Mouse (Mus musculus): ENCODE data around the gene Rnf31. TPM values are rescaled to one million over a fixed set of nuclear protein-coding genes. Genes with fewer than 3 reads are reported as not detected.

Rnf31 gene
- polyA plus RNA-seq, 1 experiment = 32.1 TPM

DNA sequence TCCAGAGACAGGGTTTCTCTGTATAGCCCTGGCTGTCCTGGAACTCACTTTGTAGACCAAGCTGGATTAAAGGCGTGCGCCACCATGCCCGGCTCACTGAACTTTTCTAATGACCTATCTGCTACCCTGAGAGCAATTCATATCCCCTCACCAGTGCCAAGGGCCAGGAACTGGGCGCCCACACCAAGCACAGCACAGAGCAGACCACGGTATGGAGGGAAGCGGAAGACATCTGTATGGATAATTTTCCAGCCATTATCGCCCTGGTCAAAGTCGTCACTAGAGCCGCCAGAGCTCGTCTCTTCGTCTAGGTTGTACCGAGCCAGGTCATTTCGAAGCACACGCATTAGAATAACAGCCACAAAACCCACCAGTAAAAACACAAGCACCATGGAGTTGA lies 49.3 kb downstream of the Rnf31 start:
- 96% methylated on average over 14 of the region's 14 CpGs for WGBS
- no peak for DNase-seq (ENCODE audit: low read depth, low spot score)

DNA sequence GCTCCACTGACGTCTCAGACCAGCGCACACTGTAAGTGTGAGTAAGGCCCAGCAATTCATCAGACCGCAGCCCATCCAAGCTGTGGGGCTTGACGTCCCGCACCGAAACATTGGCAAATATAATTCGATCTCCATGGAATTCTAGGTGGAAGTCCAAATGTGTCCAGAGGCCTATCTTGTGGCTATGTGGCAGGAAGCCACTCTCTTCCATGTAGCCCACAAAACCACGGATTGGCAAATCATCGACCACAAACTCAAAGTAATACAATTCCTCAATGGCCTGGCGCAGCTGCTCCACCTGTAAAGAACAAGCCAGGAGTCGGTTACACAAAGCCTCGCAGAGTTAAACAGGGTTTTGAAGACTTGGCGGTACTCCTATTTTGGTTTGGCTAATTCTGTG lies 49.8 kb downstream of the Rnf31 start:
- no peak for DNase-seq (ENCODE audit: low read depth, low spot score)
- 92% methylated on average over 13 of the region's 13 CpGs for WGBS

DNA sequence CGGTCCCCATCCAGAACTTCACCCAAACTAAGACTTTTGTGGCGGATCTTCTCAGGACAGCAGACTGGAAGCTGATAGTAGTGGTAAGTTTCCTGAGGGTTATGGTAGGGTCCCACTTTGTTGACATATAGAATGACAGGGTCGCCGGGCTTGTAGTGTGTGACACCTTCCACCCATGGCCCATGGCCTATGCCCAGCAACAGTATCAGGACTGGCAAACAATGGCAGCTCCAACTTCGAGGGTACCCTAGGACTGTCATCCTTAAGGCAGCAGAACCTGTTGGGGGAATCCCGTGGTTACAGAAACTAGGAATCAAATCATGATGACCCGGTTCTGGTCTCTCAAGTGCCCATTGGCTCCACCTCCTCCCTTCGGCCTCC lies 51.2 kb downstream of the Rnf31 start:
- 13% methylated on average over 8 of the region's 8 CpGs for WGBS

DNA sequence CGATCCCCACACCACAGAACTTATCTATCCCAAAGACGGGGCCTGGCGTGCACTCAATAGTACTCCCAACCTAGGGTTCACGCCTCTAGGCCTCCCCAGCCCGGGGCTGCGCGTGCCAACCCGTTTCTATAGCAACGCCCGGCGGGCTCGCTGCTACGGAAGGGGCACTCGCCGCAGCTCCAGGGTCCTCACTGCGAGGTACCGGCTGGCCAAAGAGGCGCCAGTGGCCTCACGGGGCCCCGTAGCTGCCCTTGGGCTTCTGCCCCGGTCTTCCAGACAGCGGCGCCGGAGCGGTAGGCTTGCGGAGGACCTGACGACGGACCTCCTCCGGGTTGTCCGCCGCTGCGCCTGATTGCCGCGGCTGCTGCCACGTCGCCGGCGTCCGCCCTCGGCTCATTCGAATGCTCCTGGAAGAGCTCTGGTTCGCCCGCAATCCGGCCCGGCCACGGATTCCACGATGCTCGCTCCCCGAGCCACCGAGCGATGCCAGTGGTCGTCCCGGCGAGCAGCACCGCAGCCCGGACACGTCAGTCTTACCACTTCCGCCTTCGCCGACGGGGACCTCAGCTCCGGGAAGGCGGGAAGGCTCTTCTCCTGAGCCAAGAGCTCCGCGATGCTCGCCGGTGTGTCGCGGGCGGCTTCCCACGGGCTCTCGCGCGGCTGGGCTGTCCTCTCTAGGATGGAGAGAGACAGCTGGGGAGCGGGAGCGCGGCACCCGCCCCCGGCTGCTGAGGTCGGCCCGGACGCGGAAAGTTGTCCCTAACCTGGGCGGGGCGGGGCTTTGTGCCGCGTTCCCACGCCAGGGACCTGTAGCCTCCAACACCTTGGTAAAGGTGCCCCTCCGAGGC lies 51.8 kb downstream of the Rnf31 start, which contains the start of gene Tm9sf1:
Tm9sf1 (minus strand) TSS at position 747 of the 848 bp plus-strand sequence.
- WGBS = under 1% methylated on average over 89 of the region's 89 CpGs
- DNase-seq (ENCODE audit: low read depth, low spot score) = no peak

More for the DNA sequence above, 51.2 kb downstream of the Rnf31 start:
- no peak for DNase-seq (ENCODE audit: low read depth, low spot score)

DNA sequence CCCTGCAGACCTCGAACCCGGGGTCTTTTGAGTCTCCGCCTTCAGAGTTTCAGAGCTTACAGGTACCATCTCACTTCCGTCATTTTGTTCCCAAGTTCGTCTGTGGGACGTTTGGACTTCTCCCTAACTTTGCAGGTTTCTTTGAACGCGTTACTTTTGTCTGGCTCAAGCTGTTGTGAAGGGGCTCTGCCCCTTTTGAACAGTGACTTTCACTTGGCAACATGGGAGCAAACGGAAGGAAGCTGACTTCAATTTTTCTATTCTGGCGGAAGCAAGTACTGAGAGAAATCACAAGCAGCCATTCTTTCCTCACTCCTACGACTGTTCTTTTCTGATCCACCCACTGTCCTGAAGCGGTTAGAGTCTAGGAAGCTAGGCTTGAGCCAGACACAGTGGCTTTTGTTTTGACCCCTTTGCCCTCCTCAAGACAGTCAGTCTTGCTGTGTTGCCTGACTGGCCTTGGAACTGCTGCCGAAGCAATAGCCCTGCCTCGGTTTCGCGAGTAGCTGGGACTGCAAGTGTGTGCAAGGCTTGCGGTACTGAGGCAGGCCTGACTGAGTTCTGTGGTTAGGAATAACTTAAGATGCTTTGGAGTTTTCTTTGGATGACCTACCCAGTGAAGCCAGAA lies 52.9 kb downstream of the Rnf31 start:
- DNase-seq (ENCODE audit: low read depth, low spot score) = no peak
- 4% methylated on average over 17 of the region's 17 CpGs for WGBS

DNA sequence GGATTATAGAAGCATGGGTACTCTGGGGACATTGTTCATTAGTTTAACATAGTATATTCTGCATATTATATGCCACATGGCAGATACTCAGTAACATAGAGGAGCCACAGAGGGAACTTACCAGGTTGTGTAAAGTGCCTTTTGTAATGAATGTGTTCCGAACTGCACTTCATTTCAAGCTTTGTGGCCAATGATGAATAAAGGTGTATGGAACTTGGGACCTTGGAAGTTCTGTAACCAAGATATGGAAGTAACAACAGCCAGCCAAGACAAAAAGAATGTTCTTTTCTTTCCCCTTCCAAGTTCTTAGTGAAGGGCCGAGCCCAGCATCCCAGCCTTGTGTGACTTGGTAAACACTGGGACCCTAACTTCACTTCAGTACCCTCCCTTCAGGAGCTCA lies 58.4 kb downstream of the Rnf31 start, which contains the start of gene Tssk4:
Tssk4 (plus strand) TSS at position 301 of the 400 bp plus-strand sequence.
- no peak for DNase-seq (ENCODE audit: low read depth, low spot score)
- 94% methylated on average over 2 of the region's 2 CpGs for WGBS

DNA sequence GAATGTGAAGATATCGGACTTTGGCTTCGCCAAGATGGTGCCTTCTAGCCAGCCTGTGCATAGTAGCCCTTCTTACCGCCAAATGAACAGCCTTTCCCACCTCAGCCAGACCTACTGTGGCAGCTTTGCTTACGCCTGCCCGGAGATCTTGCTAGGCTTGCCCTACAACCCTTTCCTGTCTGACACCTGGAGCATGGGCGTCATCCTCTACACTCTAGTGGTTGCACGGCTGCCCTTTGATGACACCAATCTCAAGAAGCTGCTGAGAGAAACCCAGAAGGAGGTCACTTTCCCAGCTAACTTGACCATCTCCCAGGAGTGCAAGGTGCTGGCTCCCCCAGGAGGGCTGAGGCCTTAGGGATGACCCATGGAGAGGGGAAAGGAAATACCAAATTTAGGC lies 60.0 kb downstream of the Rnf31 start:
- no peak for DNase-seq (ENCODE audit: low read depth, low spot score)
- WGBS = 88% methylated on average over 7 of the region's 7 CpGs

Other genes with a start within 250 kb of the Rnf31 start
- 47.7 and 70.7 TPM in 2 replicates for gene Dhrs4, start 113.0 kb upstream of the Rnf31 start, polyA plus RNA-seq (2012; rRNA removed)
- gene Carmil3, start 101.1 kb upstream of the Rnf31 start, polyA plus RNA-seq (2012; rRNA removed) = 1.3 and 1.6 TPM in 2 replicates
- gene Cpne6, start 81.3 kb upstream of the Rnf31 start, polyA plus RNA-seq (2012; rRNA removed) = 0.10 and 0.15 TPM in 2 replicates
- not detected in 2 replicates for gene Nrl, start 66.7 kb upstream of the Rnf31 start, polyA plus RNA-seq (2012; rRNA removed)
- 30.9 and 33.5 TPM in 2 replicates for gene Pck2, start 51.4 kb upstream of the Rnf31 start, polyA plus RNA-seq (2012; rRNA removed)
- 112 and 152 TPM in 2 replicates for gene Dcaf11, start 31.7 kb upstream of the Rnf31 start, polyA plus RNA-seq (2012; rRNA removed)
- 0.25 and 0.82 TPM in 2 replicates for gene A730061H03Rik, start 31.3 kb upstream of the Rnf31 start, polyA plus RNA-seq (2012; rRNA removed)
- gene Fitm1, start 16.1 kb upstream of the Rnf31 start, polyA plus RNA-seq (2012; rRNA removed) = 0.11 and 0.12 TPM in 2 replicates
- 250 and 259 TPM in 2 replicates for gene Psme1, start 13.6 kb upstream of the Rnf31 start, polyA plus RNA-seq (2012; rRNA removed)
- gene Emc9, start 6.4 kb upstream of the Rnf31 start, polyA plus RNA-seq (2012; rRNA removed) = 10.1 and 16.2 TPM in 2 replicates
- gene Psme2, start 595 bp upstream of the Rnf31 start, polyA plus RNA-seq (2012; rRNA removed) = 357 and 385 TPM in 2 replicates
- 38.5 and 55.1 TPM in 2 replicates for gene Irf9, start 11.9 kb downstream of the Rnf31 start, polyA plus RNA-seq (2012; rRNA removed)
- 1.3 and 4.7 TPM in 2 replicates for gene Rec8, start 26.3 kb downstream of the Rnf31 start, polyA plus RNA-seq (2012; rRNA removed)
- gene Ipo4, start 44.2 kb downstream of the Rnf31 start, polyA plus RNA-seq (2012; rRNA removed) = 39.2 and 46.0 TPM in 2 replicates
- 2.2 and 2.3 TPM in 2 replicates for gene Gm49378, start 46.2 kb downstream of the Rnf31 start, polyA plus RNA-seq (2012; rRNA removed)
- 96.9 and 108 TPM in 2 replicates for gene Tm9sf1, start 52.1 kb downstream of the Rnf31 start, polyA plus RNA-seq (2012; rRNA removed)
- 1.4 and 2.1 TPM in 2 replicates for gene Tssk4, start 58.5 kb downstream of the Rnf31 start, polyA plus RNA-seq (2012; rRNA removed)
- gene Mdp1, start 68.8 kb downstream of the Rnf31 start, polyA plus RNA-seq (2012; rRNA removed) = 44.6 and 50.6 TPM in 2 replicates
- 17.8 and 18.8 TPM in 2 replicates for gene Gmpr2, start 80.2 kb downstream of the Rnf31 start, polyA plus RNA-seq (2012; rRNA removed)
- 329 and 342 TPM in 2 replicates for gene Nedd8, start 80.4 kb downstream of the Rnf31 start, polyA plus RNA-seq (2012; rRNA removed)
- 16.5 and 22.5 TPM in 2 replicates for gene Tinf2, start 90.1 kb downstream of the Rnf31 start, polyA plus RNA-seq (2012; rRNA removed)
- gene Tgm1, start 122.2 kb downstream of the Rnf31 start, polyA plus RNA-seq (2012; rRNA removed) = 1.0 and 1.1 TPM in 2 replicates
- gene Rabggta, start 130.6 kb downstream of the Rnf31 start, polyA plus RNA-seq (2012; rRNA removed) = 34.3 and 42.9 TPM in 2 replicates
- gene Dhrs1, start 154.0 kb downstream of the Rnf31 start, polyA plus RNA-seq (2012; rRNA removed) = 78.0 and 141 TPM in 2 replicates
- gene Nop9, start 154.0 kb downstream of the Rnf31 start, polyA plus RNA-seq (2012; rRNA removed) = 16.0 and 21.7 TPM in 2 replicates
- gene Cideb, start 166.8 kb downstream of the Rnf31 start, polyA plus RNA-seq (2012; rRNA removed) = 335 and 566 TPM in 2 replicates
- 3.5 and 11.3 TPM in 2 replicates for gene Ltb4r2, start 169.7 kb downstream of the Rnf31 start, polyA plus RNA-seq (2012; rRNA removed)
- gene Ltb4r1, start 174.3 kb downstream of the Rnf31 start, polyA plus RNA-seq (2012; rRNA removed) = 4.9 and 8.2 TPM in 2 replicates
- 3.7 and 5.8 TPM in 2 replicates for gene Adcy4, start 192.4 kb downstream of the Rnf31 start, polyA plus RNA-seq (2012; rRNA removed)
- 86.5 and 89.2 TPM in 2 replicates for gene Ripk3, start 197.2 kb downstream of the Rnf31 start, polyA plus RNA-seq (2012; rRNA removed)
- 5.7 and 7.3 TPM in 2 replicates for gene Nfatc4, start 231.4 kb downstream of the Rnf31 start, polyA plus RNA-seq (2012; rRNA removed)

Measured in large intestine, adult 2 months (tissue).